Mouse (Mus musculus): ENCODE measurements at regions not wholly inside any gene's neighbourhood (a gene's known extent, or its start where the extent isn't known, plus 50 kb on each side); places are given as distances from the start of the nearest gene placed in this dataset.

GRCm38 (mm10) chr16:86894333-86894732, 459.7 kb upstream of the N6amt1 start:
- Histone ChIP-seq H3K27ac (ENCODE audit: low read depth) (no peak overlapping the region), H3K36me3 (replicated peaks; ENCODE audit: insufficient read depth, low read length) (no peaks in the 10 kb centered on the region), H3K4me3 (ENCODE audit: low read depth, low read length) (no peak overlapping the region), H3K27me3 (ENCODE audit: insufficient read depth, low read length) (no peaks in the 10 kb centered on the region), H3K4me2 (ENCODE audit: low read depth, low read length) (no peak overlapping the region), H3K9ac (replicated peaks) (no peak overlapping the region), H3K4me1 (ENCODE audit: insufficient read depth) (no peaks in the 10 kb centered on the region), H3K9me3 (ENCODE audit: low read length) (no peaks in the 10 kb centered on the region)
- ATAC-seq, result no peak
- no peak for DNase-seq
- WGBS (ENCODE audit: insufficient replicate concordance), result 57% methylated on average over 5 of the region's 5 CpGs
- TF ChIP-seq CTCF (IDR thresholded peaks at IDR 0.05; ENCODE audit: low read depth) (no peak), EP300 (IDR thresholded peaks at IDR 0.05; ENCODE audit: low read depth) (no peak)

DNA sequence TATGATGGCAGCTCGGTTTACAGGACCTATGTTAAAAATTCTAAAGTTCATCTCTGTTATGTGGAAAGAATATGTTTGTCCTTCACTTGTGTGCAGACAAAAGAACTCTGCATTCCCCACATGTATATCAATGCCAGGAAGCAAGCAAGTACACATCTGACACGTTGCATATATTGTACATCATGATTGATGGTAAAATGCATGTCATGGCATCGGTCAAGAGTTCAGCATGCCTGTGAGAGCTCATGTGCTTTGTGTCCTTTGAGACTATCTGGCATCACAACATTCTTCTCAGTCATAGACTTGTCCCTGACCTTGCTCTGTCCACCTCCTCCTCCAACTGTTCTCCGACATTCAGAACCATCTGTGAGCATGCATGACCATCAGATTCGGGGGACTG, 465.6 kb upstream of the N6amt1 start:
- no peak overlapping the region for H3K4me2 ChIP-seq (ENCODE audit: low read depth, low read length)
- H3K4me3 ChIP-seq (ENCODE audit: low read depth, low read length), result no peak overlapping the region
- no peak for DNase-seq
- whole genome bisulfite sequencing (ENCODE audit: insufficient replicate concordance), result 55% methylated on average over 5 of the region's 5 CpGs
- no peak overlapping the region for H3K27ac ChIP-seq (ENCODE audit: low read depth)
- H3K36me3 ChIP-seq (replicated peaks; ENCODE audit: insufficient read depth, low read length), result no peaks in the 10 kb centered on the region
- H3K4me1 ChIP-seq (ENCODE audit: insufficient read depth), result no peaks in the 10 kb centered on the region
- H3K9me3 ChIP-seq (ENCODE audit: low read length), result no peaks in the 10 kb centered on the region
- TF ChIP-seq EP300 (IDR thresholded peaks at IDR 0.05; ENCODE audit: low read depth), result no peak
- no peak for TF ChIP-seq CTCF (IDR thresholded peaks at IDR 0.05; ENCODE audit: low read depth)
- ATAC-seq, result no peak
- H3K9ac ChIP-seq (replicated peaks), result no peak overlapping the region
- H3K27me3 ChIP-seq (ENCODE audit: insufficient read depth, low read length), result no peaks in the 10 kb centered on the region

DNA sequence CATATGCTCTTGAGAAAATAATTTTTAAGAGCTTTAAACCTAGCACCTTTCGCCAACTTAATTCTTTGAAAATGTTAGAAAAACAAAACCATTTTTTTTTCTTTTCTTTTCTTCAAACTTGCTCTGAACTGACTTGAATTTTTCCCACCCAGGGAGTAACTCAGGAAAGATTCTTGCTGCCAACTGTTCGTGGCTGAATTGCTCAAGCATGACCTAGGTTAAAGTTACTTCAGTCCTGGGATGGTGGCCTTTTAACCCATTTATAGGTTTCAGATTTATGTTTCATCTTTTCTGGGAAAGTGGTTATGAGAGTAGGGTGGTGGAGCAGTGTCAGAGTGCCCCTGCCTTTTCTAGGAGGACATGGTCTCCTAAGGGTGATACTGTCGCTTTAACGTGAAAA, 466.4 kb upstream of the N6amt1 start:
- TF ChIP-seq CTCF (IDR thresholded peaks at IDR 0.05; ENCODE audit: low read depth), result no peak
- TF ChIP-seq EP300 (IDR thresholded peaks at IDR 0.05; ENCODE audit: low read depth), result no peak
- Histone ChIP-seq H3K4me3 (ENCODE audit: low read depth, low read length) (no peak overlapping the region), H3K9me3 (ENCODE audit: low read length) (no peaks in the 10 kb centered on the region), H3K4me1 (ENCODE audit: insufficient read depth) (no peaks in the 10 kb centered on the region), H3K36me3 (replicated peaks; ENCODE audit: insufficient read depth, low read length) (no peaks in the 10 kb centered on the region), H3K9ac (replicated peaks) (no peak overlapping the region), H3K4me2 (ENCODE audit: low read depth, low read length) (no peak overlapping the region), H3K27me3 (ENCODE audit: insufficient read depth, low read length) (no peaks in the 10 kb centered on the region), H3K27ac (ENCODE audit: low read depth) (no peak overlapping the region)
- WGBS (ENCODE audit: insufficient replicate concordance), result 69% methylated on average over 4 of the region's 4 CpGs
- DNase-seq (no peak), ATAC-seq (no peak)

DNA sequence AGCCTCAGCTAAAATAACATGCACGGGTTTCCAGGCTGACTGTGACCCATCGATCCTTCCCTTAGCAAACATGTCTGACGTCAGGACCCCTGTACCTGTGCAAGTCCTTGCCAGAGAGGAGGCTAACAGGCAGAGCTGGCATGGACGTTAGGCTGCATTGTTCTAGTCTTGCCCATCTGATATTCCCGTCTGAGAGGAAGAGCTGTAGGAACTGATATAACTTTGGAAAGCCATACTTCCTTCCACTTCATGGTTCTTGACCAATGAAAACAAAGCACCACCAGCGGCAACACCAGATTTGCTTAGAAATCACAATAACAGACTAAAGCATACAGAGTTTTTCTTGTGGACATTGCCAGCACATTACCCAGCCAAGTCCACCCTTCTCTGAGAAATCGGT, 470.1 kb upstream of the N6amt1 start:
- Histone ChIP-seq H3K27ac (ENCODE audit: low read depth) (no peak overlapping the region), H3K4me1 (ENCODE audit: insufficient read depth) (no peaks in the 10 kb centered on the region), H3K9me3 (ENCODE audit: low read length) (no peaks in the 10 kb centered on the region), H3K9ac (replicated peaks) (no peak overlapping the region), H3K27me3 (ENCODE audit: insufficient read depth, low read length) (no peaks in the 10 kb centered on the region), H3K36me3 (replicated peaks; ENCODE audit: insufficient read depth, low read length) (no peaks in the 10 kb centered on the region), H3K4me2 (ENCODE audit: low read depth, low read length) (no peak overlapping the region), H3K4me3 (ENCODE audit: low read depth, low read length) (no peak overlapping the region)
- DNase-seq, result no peak
- WGBS (ENCODE audit: insufficient replicate concordance), result 43% methylated on average over 7 of the region's 7 CpGs
- no peak for TF ChIP-seq EP300 (IDR thresholded peaks at IDR 0.05; ENCODE audit: low read depth)
- TF ChIP-seq CTCF (IDR thresholded peaks at IDR 0.05; ENCODE audit: low read depth), result no peak
- ATAC-seq, result no peak

GRCm38 (mm10) chr16:86882529-86882928, 471.5 kb upstream of the N6amt1 start:
- Histone ChIP-seq H3K9ac (replicated peaks) (no peak overlapping the region), H3K9me3 (ENCODE audit: low read length) (no peaks in the 10 kb centered on the region), H3K27me3 (ENCODE audit: insufficient read depth, low read length) (no peaks in the 10 kb centered on the region), H3K36me3 (replicated peaks; ENCODE audit: insufficient read depth, low read length) (no peaks in the 10 kb centered on the region), H3K4me3 (ENCODE audit: low read depth, low read length) (no peak overlapping the region), H3K4me1 (ENCODE audit: insufficient read depth) (no peaks in the 10 kb centered on the region), H3K4me2 (ENCODE audit: low read depth, low read length) (no peak overlapping the region), H3K27ac (ENCODE audit: low read depth) (no peak overlapping the region)
- DNase-seq, result peak; percentile 56
- 25% methylated on average over 6 of the region's 6 CpGs for WGBS (ENCODE audit: insufficient replicate concordance)
- no peak for ATAC-seq
- no peak for TF ChIP-seq EP300 (IDR thresholded peaks at IDR 0.05; ENCODE audit: low read depth)
- TF ChIP-seq CTCF (IDR thresholded peaks at IDR 0.05; ENCODE audit: low read depth), result peak; percentile 85

- no peak overlapping the region for H3K4me3 ChIP-seq (ENCODE audit: low read depth, low read length)
- no peak overlapping the region for H3K9ac ChIP-seq (replicated peaks)
- TF ChIP-seq CTCF (IDR thresholded peaks at IDR 0.05; ENCODE audit: low read depth), result no peak
- no peak for TF ChIP-seq EP300 (IDR thresholded peaks at IDR 0.05; ENCODE audit: low read depth)
- WGBS (ENCODE audit: insufficient replicate concordance), result 75% methylated on average over 5 of the region's 5 CpGs
- no peaks in the 10 kb centered on the region for H3K9me3 ChIP-seq (ENCODE audit: low read length)
- ATAC-seq (no peak), DNase-seq (no peak)
- H3K27ac ChIP-seq (ENCODE audit: low read depth), result no peak overlapping the region
- H3K36me3 ChIP-seq (replicated peaks; ENCODE audit: insufficient read depth, low read length), result no peaks in the 10 kb centered on the region
- no peak overlapping the region for H3K4me2 ChIP-seq (ENCODE audit: low read depth, low read length)
- no peaks in the 10 kb centered on the region for H3K4me1 ChIP-seq (ENCODE audit: insufficient read depth)
- H3K27me3 ChIP-seq (ENCODE audit: insufficient read depth, low read length), result no peaks in the 10 kb centered on the region
Observed at GRCm38 (mm10) chr16:86881583-86881982, 472.4 kb upstream of the N6amt1 start.

- Histone ChIP-seq H3K27ac (ENCODE audit: low read depth) (no peak overlapping the region), H3K4me2 (ENCODE audit: low read depth, low read length) (no peak overlapping the region), H3K9me3 (ENCODE audit: low read length) (no peaks in the 10 kb centered on the region), H3K4me3 (ENCODE audit: low read depth, low read length) (no peak overlapping the region), H3K4me1 (ENCODE audit: insufficient read depth) (no peaks in the 10 kb centered on the region), H3K27me3 (ENCODE audit: insufficient read depth, low read length) (no peaks in the 10 kb centered on the region), H3K36me3 (replicated peaks; ENCODE audit: insufficient read depth, low read length) (no peaks in the 10 kb centered on the region), H3K9ac (replicated peaks) (no peak overlapping the region)
- 78% methylated on average over 2 of the region's 2 CpGs for WGBS (ENCODE audit: insufficient replicate concordance)
- DNase-seq (no peak), ATAC-seq (no peak)
- TF ChIP-seq CTCF (IDR thresholded peaks at IDR 0.05; ENCODE audit: low read depth) (no peak), EP300 (IDR thresholded peaks at IDR 0.05; ENCODE audit: low read depth) (no peak)
Observed at GRCm38 (mm10) chr16:86860828-86861227, 493.2 kb upstream of the N6amt1 start.

Measured in liver, postnatal 0 days (tissue).